Mouse (Mus musculus) myocyte (in vitro differentiated cells): Measurements from ENCODE around the gene Drap1.

ENCODE experiments used
- CEBPB ChIP-seq: IDR thresholded peaks from 2 replicates; pipeline ENCODE4 v1.6.1; 2011; ENCODE audit warnings: mild to moderate bottlenecking, moderate library complexity; ENCODE audit not compliant: poor library complexity, insufficient read depth, severe bottlenecking
- E2F4 ChIP-seq: IDR thresholded peaks from one replicate; pipeline ENCODE4 v1.6.1; 2011; ENCODE audit warnings: mild to moderate bottlenecking, control low read depth, moderate library complexity; ENCODE audit not compliant: insufficient read depth
- MAX ChIP-seq: IDR thresholded peaks from one replicate; pipeline ENCODE4 v1.6.1; 2011; ENCODE audit warnings: low read depth, mild to moderate bottlenecking, control low read depth
- MYOD1 ChIP-seq, 3 experiments: IDR thresholded peaks; one replicate each; pipeline ENCODE4 v1.6.1; 2011; ENCODE audit warnings: control low read depth in 2 of 3, low read depth in 2 of 3, mild to moderate bottlenecking in 2 of 3, moderate library complexity in 1 of 3; ENCODE audit not compliant: insufficient read length in 2 of 3, control insufficient read depth in 1 of 3
- MYOG ChIP-seq, 3 experiments: IDR thresholded peaks; one replicate each; pipeline ENCODE4 v1.6.1; 2011; ENCODE audit warnings: control low read depth in 2 of 3, low read depth in 2 of 3, mild to moderate bottlenecking in 2 of 3; ENCODE audit not compliant: insufficient read length in 2 of 3, control insufficient read depth in 1 of 3, insufficient read depth in 1 of 3
- POLR2A ChIP-seq: IDR thresholded peaks from one replicate; pipeline ENCODE4 v1.6.1; 2011; ENCODE audit warnings: low read depth, mild to moderate bottlenecking, control low read depth, moderate library complexity; ENCODE audit not compliant: insufficient read length
- POLR2AphosphoS2 ChIP-seq: IDR thresholded peaks from one replicate; pipeline ENCODE4 v1.6.1; 2011; ENCODE audit warnings: low read depth, control low read depth; ENCODE audit not compliant: insufficient read length
- REST ChIP-seq: IDR thresholded peaks from one replicate; pipeline ENCODE4 v1.6.1; 2011; ENCODE audit warnings: mild to moderate bottlenecking, control low read depth, moderate library complexity; ENCODE audit not compliant: insufficient read depth, insufficient read length
- SRF ChIP-seq: IDR thresholded peaks from one replicate; pipeline ENCODE4 v1.6.1; 2011; ENCODE audit warnings: low read depth; ENCODE audit not compliant: control insufficient read depth, insufficient read length
- TCF12 ChIP-seq: IDR thresholded peaks from one replicate; pipeline ENCODE4 v1.6.1; 2011; ENCODE audit warnings: mild to moderate bottlenecking, control low read depth; ENCODE audit not compliant: poor library complexity, insufficient read depth, severe bottlenecking
- TCF3 ChIP-seq: IDR thresholded peaks from one replicate; pipeline ENCODE4 v1.6.1; 2011; ENCODE audit warnings: low read depth, control low read depth; ENCODE audit not compliant: insufficient read length
- USF1 ChIP-seq: IDR thresholded peaks from one replicate; pipeline ENCODE4 v1.6.1; 2011; ENCODE audit warnings: low read depth, mild to moderate bottlenecking, control low read depth, moderate library complexity

- no peak for TF ChIP-seq USF1
- TF ChIP-seq POLR2A: no peak
- TF ChIP-seq E2F4: no peak
- no peak for TF ChIP-seq MAX
- no peak for TF ChIP-seq CEBPB
- TF ChIP-seq POLR2AphosphoS2: no peak
- TF ChIP-seq MYOD1 (IDR thresholded peaks at IDR 0.05; ENCODE audit: control insufficient read depth in 1 of 3, insufficient read length in 2 of 3, low read depth in 2 of 3): no peak
- no peak for TF ChIP-seq TCF12
- no peak for TF ChIP-seq TCF3
- no peak for TF ChIP-seq REST
- no peak for TF ChIP-seq SRF
- no peak for TF ChIP-seq MYOG (IDR thresholded peaks at IDR 0.05; ENCODE audit: control insufficient read depth in 1 of 3, insufficient read depth in 1 of 3, insufficient read length in 2 of 3, low read depth in 2 of 3)
These were observed 1.8 kb downstream of the Drap1 start for GRCm38 (mm10) chr19:5422895-5423443.
